Mouse (Mus musculus): Measurements from ENCODE around the gene Gm44503.

Gm44503 gene

GRCm38 (mm10) chr9:73025818-73026636, 67.4 kb downstream of the Gm44503 start:
- DNase-seq (ENCODE audit: low read depth, low spot score) = no peak

- DNase-seq (ENCODE audit: low read depth, low spot score) = no peak
These were observed 71.8 kb downstream of the Gm44503 start for GRCm38 (mm10) chr9:73030443-73030842.

- no peak for DNase-seq (ENCODE audit: low read depth, low spot score)
These were observed 72.8 kb downstream of the Gm44503 start for GRCm38 (mm10) chr9:73031421-73031820.

DNA sequence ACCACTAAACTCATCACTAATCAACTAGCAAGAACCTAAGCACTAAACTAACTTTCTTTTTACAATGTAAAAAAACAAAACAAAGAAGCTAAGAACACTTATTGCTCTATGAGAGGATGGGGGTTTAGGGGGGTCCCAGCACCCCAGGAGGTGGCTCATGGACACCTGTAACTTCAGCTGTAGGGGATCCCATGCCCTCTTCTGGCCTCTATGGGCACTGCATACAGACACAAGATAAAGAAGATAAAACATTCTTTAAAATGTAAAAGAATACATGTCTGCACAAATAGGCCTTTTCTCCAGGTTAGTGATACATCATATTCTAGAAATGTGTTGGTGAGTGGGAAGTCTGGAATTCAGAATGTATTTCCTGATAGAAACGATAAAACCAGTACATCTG, 74.8 kb downstream of the Gm44503 start:
- DNase-seq (ENCODE audit: low read depth, low spot score) = no peak

DNA sequence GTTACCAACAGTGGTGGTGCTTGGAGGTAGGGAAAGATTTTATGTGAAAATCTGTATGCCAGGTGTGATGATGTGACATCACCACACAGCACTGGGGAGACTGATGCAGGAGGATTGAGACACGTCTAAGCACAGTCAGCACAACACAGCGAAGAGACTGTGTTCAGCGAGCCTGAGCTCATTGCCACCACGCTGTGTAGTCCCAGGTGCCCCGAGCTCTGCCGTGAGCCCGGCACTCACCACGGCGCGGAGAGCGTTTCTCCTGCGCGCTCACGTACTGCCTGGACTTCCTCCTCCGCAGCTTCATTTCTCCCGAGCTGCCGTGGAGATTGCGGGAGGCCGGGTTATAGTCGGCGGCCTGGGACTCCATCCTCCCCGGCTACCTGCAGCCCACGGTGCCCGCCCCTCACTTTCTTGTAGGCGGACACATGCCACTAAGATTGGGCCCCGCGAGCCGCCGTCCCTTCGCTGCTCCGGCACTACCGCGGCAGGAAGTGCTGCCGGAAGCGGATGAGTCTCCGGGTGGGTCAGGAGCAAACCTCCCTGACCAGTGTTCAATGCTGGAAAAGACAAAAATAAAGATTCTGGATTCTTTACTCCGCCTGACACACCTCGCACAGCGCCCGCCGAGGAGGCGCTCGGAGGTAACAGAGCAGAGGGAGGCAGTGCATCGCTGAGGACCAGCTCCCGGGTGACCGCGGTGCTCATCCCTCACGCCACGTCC, 80.7 kb downstream of the Gm44503 start:
- DNase-seq (ENCODE audit: low read depth, low spot score) = peak; percentile 82

- DNase-seq (ENCODE audit: low read depth, low spot score) = no peak
These were observed 81.4 kb downstream of the Gm44503 start, which contains the start of gene Pigb for GRCm38 (mm10) chr9:73040080-73040479. Pigb (minus strand) TSS chr9:73040378.

- peak; percentile 75 for DNase-seq (ENCODE audit: low read depth, low spot score)
These were observed 85.8 kb downstream of the Gm44503 start, which contains the start of gene Rab27a for GRCm38 (mm10) chr9:73044146-73045079. Rab27a (plus strand) TSS chr9:73044854.

DNA sequence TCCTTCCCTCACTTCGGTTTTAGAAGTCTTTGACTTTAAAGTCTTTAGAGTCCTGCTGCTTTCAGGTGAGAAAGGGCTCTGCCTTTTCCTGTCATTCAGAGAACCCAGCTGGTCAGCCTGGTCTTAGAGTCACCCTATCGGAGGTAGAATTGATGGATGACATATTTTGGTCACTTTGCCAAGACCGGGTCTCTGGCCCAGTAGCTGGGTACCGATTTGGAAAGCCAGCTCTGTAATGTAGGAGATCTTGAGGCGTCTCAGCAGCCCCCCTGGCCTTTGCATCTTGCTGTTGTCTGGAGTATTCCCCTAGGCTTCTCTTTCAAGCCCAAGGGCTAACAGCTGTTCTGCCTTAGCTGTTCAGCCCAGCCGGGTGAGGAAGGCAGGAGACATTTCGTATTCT, 86.6 kb downstream of the Gm44503 start:
- no peak for DNase-seq (ENCODE audit: low read depth, low spot score)

DNA sequence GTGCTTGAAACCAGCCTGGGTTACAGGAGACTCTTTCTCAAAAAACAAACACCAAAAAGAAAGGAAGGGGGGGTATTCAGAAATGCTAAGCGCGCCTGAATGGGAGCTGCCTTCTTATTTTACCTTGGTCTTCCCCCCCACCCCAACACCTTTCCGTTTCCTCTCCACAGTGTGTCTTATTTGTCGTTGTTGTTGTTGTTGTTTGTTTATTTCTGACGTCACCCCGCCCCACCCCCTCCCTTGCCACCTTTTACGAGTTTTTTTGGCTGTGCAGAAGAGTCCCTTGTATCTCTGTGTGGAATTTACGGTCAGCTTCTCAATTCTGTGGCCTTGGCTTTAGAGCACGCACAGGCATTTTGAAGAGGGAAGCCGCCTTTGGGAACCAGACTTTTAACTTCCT, 87.1 kb downstream of the Gm44503 start:
- DNase-seq (ENCODE audit: low read depth, low spot score) = no peak

GRCm38 (mm10) chr9:73047906-73048305, 89.3 kb downstream of the Gm44503 start:
- no peak for DNase-seq (ENCODE audit: low read depth, low spot score)

GRCm38 (mm10) chr9:73048927-73049326, 90.3 kb downstream of the Gm44503 start:
- DNase-seq (ENCODE audit: low read depth, low spot score) = peak; percentile 57

- no peak for DNase-seq (ENCODE audit: low read depth, low spot score)
These were observed 91.2 kb downstream of the Gm44503 start for GRCm38 (mm10) chr9:73049833-73050232.

DNA sequence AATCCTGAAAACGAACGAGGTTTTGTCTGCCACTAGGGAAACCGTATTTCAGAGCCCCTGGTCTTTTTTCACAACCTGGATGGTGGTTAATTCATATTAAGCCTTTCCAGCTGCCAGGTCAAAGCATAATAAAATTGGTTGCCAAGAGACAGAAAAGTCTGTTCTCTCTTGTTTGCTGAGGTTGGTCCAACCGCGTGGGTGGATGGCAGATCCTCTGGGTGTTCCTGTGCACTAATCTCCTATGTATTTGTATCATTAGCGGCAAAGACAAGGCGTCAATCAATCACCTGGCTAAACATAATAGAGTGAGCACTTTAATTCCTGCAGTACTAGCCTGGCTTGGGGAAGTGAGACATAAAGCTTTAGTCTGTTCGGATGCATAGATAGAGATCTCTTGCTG, 92.0 kb downstream of the Gm44503 start:
- no peak for DNase-seq (ENCODE audit: low read depth, low spot score)

DNA sequence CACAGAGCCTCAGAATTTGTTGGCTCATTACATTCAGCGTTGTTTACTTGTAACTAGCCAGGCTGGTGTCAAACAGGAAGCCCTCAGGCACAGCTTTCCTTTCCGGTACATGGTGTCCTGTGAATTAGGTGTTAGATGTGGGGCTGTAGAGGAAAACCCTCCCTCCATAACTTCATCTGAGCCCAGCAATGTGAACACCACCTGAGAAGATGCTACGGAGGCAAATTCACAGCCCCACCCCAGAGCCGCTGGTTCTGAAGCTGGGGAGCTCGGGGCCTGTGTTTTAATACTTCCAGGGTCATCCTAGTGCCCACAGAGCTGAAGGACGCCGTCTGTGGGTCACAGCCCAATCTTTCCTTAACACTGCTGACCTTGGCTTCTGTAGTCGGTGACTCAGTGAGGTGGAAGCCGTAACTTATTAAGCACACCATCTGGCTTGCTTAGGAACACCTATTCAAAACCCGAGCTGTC, 96.8 kb downstream of the Gm44503 start:
- no peak for DNase-seq (ENCODE audit: low read depth, low spot score)

DNA sequence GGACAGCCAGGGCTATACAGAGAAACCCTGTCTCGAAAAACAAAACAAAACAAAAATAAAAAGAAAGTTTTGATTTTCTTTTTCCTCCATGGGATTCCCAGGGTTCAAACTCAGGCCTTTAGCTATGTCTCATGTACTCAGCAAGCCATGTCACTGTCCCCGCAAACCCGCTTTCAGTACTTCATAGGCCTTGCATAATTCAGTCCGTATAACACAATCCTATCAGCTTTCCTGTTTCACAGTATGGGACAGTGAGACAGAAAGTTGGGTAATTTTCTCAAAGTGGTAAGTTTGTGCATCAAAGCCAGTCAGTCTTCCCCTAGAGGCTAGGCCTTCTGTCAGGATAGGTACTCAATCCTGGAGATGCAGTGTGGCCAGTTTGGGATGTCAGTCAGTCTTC, 100.6 kb downstream of the Gm44503 start:
- DNase-seq (ENCODE audit: low read depth, low spot score) = no peak

GRCm38 (mm10) chr9:73063621-73064290, 105.1 kb downstream of the Gm44503 start:
- no peak for DNase-seq (ENCODE audit: low read depth, low spot score)
